Mouse (Mus musculus): ENCODE data around the gene Gcn1l1. TPM values are rescaled to one million over a fixed set of nuclear protein-coding genes. Genes with fewer than 3 reads are reported as not detected.

Gene Gcn1l1
- total RNA-seq, 2 experiments from 2014 or later, result 71.3 to 75.0 TPM

- DNase-seq (ENCODE audit: extremely low spot score in 1 of 2, low spot score in 2 of 2), result peak in 1 of 2 experiments; percentile 72
- intact Hi-C loops (cut with DNase I), result no loop called here
These were observed 34.6 kb upstream of the Gcn1l1 start for GRCm38 (mm10) chr5:115530447-115530809.

- intact Hi-C loops (cut with DNase I), result no loop called here
- peak in 1 of 2 experiments; percentile 76 for DNase-seq (ENCODE audit: extremely low spot score in 1 of 2, low spot score in 2 of 2)
These were observed 33.3 kb upstream of the Gcn1l1 start for GRCm38 (mm10) chr5:115531671-115532270.

- peak in 1 of 2 experiments; percentile 50 for DNase-seq (ENCODE audit: extremely low spot score in 1 of 2, low spot score in 2 of 2)
- intact Hi-C loops (cut with DNase I), result no loop called here
These were observed 30.7 kb upstream of the Gcn1l1 start for GRCm38 (mm10) chr5:115534290-115534731.

- no peak for DNase-seq (ENCODE audit: extremely low spot score in 1 of 2, low spot score in 2 of 2)
- intact Hi-C loops (cut with DNase I), result no loop called here
These were observed 30.2 kb upstream of the Gcn1l1 start for GRCm38 (mm10) chr5:115534856-115535255.

GRCm38 (mm10) chr5:115535635-115536034 lies 29.4 kb upstream of the Gcn1l1 start:
- intact Hi-C loops (cut with DNase I), result no loop called here
- peak in 1 of 2 experiments; percentile 69 for DNase-seq (ENCODE audit: extremely low spot score in 1 of 2, low spot score in 2 of 2)

GRCm38 (mm10) chr5:115538017-115538692 lies 26.9 kb upstream of the Gcn1l1 start:
- no peak for DNase-seq (ENCODE audit: extremely low spot score in 1 of 2, low spot score in 2 of 2)
- intact Hi-C loops (cut with DNase I), result loop anchor here (1.0 kb wide), 1 partner anchor 32 kb away; the partner anchor contains the start of gene Pxn

- peak; percentile 87 to 92 for DNase-seq (ENCODE audit: extremely low spot score in 1 of 2, low spot score in 2 of 2)
- intact Hi-C loops (cut with DNase I), result loop anchor here (1.0 kb wide), 1 partner anchor 32 kb away; the partner anchor contains the start of gene Pxn
These were observed 26.4 kb upstream of the Gcn1l1 start for GRCm38 (mm10) chr5:115538693-115539043.

GRCm38 (mm10) chr5:115542635-115543384 lies 22.2 kb upstream of the Gcn1l1 start:
- intact Hi-C loops (cut with DNase I), result no loop called here
- peak in 1 of 2 experiments; percentile 59 for DNase-seq (ENCODE audit: extremely low spot score in 1 of 2, low spot score in 2 of 2)

GRCm38 (mm10) chr5:115543509-115544253 lies 21.4 kb upstream of the Gcn1l1 start:
- intact Hi-C loops (cut with DNase I), result no loop called here
- DNase-seq (ENCODE audit: extremely low spot score in 1 of 2, low spot score in 2 of 2), result peak; percentile 38 to 82

- intact Hi-C loops (cut with DNase I), result no loop called here
- DNase-seq (ENCODE audit: extremely low spot score in 1 of 2, low spot score in 2 of 2), result no peak
These were observed 20.3 kb upstream of the Gcn1l1 start for GRCm38 (mm10) chr5:115544655-115545185.

- intact Hi-C loops (cut with DNase I), result no loop called here
- no peak for DNase-seq (ENCODE audit: extremely low spot score in 1 of 2, low spot score in 2 of 2)
These were observed 19.4 kb upstream of the Gcn1l1 start for GRCm38 (mm10) chr5:115545636-115546035.

GRCm38 (mm10) chr5:115546536-115546935 lies 18.5 kb upstream of the Gcn1l1 start:
- intact Hi-C loops (cut with DNase I), result no loop called here
- no peak for DNase-seq (ENCODE audit: extremely low spot score in 1 of 2, low spot score in 2 of 2)

GRCm38 (mm10) chr5:115547014-115547413 lies 18.0 kb upstream of the Gcn1l1 start:
- intact Hi-C loops (cut with DNase I), result no loop called here
- DNase-seq (ENCODE audit: extremely low spot score in 1 of 2, low spot score in 2 of 2), result no peak

- DNase-seq (ENCODE audit: extremely low spot score in 1 of 2, low spot score in 2 of 2), result no peak
- intact Hi-C loops (cut with DNase I), result no loop called here
These were observed 17.6 kb upstream of the Gcn1l1 start for GRCm38 (mm10) chr5:115547421-115547820.

- intact Hi-C loops (cut with DNase I), result no loop called here
- peak in 1 of 2 experiments; percentile 23 for DNase-seq (ENCODE audit: extremely low spot score in 1 of 2, low spot score in 2 of 2)
These were observed 16.4 kb upstream of the Gcn1l1 start for GRCm38 (mm10) chr5:115548501-115549285.

GRCm38 (mm10) chr5:115550482-115551005 lies 14.5 kb upstream of the Gcn1l1 start:
- peak in 1 of 2 experiments; percentile 31 for DNase-seq (ENCODE audit: extremely low spot score in 1 of 2, low spot score in 2 of 2)
- intact Hi-C loops (cut with DNase I), result no loop called here

GRCm38 (mm10) chr5:115551386-115551785 lies 13.7 kb upstream of the Gcn1l1 start:
- intact Hi-C loops (cut with DNase I), result no loop called here
- DNase-seq (ENCODE audit: extremely low spot score in 1 of 2, low spot score in 2 of 2), result peak in 1 of 2 experiments; percentile 34

GRCm38 (mm10) chr5:115551799-115552198 lies 13.3 kb upstream of the Gcn1l1 start:
- intact Hi-C loops (cut with DNase I), result no loop called here
- no peak for DNase-seq (ENCODE audit: extremely low spot score in 1 of 2, low spot score in 2 of 2)

Data from left cerebral cortex, postnatal 10 days (tissue).